Mouse (Mus musculus): ENCODE measurements at regions not wholly inside any gene's neighbourhood (a gene's known extent, or its start where the extent isn't known, plus 50 kb on each side); places are given as distances from the start of the nearest gene placed in this dataset.

- TF ChIP-seq EP300 (IDR thresholded peaks at IDR 0.05; ENCODE audit: low read depth): no peak
- TF ChIP-seq CTCF (IDR thresholded peaks at IDR 0.05; ENCODE audit: low read depth): no peak
Measured at GRCm38 (mm10) chr4:137101169-137101568, 52.6 kb upstream of the Zbtb40 start.
